Mouse (Mus musculus): ENCODE data around the gene Ppp1r11.
"Not testable (repeated sequence)": the region's sequence is repeated elsewhere in the genome, so short reads cannot be mapped to it uniquely, and the experiment has no call there.

Ppp1r11 gene

GRCm38 (mm10) chr17:36950981-36951947 lies at the start of gene Ppp1r11:
Gene Ppp1r11 (minus strand): TSS chr17:36951741.
- peak; percentile 91 to 96 for DNase-seq (ENCODE audit: low spot score in 2 of 2)

DNA sequence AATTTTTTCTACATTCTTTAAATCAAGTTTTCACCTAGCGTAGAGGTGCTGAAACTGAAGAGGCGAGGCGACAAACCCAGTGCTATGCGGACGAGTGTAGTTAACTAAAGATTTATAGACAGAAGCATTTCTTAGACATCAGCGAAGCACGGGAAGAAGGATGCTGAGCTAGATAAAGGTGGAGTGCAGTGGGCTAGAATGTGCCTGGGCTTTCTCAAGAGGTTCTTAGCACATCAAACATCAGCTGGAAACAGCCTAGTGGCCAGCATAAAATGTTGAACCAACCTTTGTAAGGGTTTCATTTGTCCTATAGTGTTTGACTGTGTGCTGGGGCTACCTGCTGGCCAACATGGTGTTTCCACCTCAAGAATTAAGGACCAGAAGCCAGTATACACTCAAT lies 49.3 kb upstream of the Ppp1r11 start, which contains the start of gene Zfp57:
Gene Zfp57 (plus strand): TSS at position 301 of the 400 bp plus-strand sequence.
- DNase-seq (ENCODE audit: low spot score in 2 of 2) = no peak

DNA sequence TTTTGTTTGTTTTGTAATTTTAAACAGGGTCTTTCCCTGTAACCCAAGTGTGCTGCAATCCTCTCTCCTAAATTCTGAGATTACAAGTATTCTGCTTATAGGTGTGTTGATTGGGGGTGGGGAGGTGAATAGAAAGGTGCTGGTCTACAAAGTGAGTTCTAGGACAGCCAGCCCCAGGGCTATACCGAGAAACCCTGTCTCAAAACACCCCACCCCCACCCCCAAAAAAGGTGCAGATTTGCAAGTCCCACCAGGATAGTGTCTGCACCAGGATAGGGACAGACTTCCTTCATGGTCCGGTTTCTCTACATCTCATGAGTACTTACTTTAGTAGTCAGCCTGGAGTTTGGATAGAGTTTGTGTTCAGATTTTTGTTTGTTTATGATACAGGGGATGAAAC lies 46.9 kb upstream of the Ppp1r11 start:
- DNase-seq (ENCODE audit: low spot score in 2 of 2) = no peak

GRCm38 (mm10) chr17:36997033-36997735 lies 45.6 kb upstream of the Ppp1r11 start:
- peak; percentile 55 to 75 for DNase-seq (ENCODE audit: low spot score in 2 of 2)

- DNase-seq (ENCODE audit: low spot score in 2 of 2) = no peak
These were observed 43.9 kb upstream of the Ppp1r11 start for GRCm38 (mm10) chr17:36995448-36995847.

- no peak for DNase-seq (ENCODE audit: low spot score in 2 of 2)
These were observed 43.0 kb upstream of the Ppp1r11 start for GRCm38 (mm10) chr17:36994528-36994927.

DNA sequence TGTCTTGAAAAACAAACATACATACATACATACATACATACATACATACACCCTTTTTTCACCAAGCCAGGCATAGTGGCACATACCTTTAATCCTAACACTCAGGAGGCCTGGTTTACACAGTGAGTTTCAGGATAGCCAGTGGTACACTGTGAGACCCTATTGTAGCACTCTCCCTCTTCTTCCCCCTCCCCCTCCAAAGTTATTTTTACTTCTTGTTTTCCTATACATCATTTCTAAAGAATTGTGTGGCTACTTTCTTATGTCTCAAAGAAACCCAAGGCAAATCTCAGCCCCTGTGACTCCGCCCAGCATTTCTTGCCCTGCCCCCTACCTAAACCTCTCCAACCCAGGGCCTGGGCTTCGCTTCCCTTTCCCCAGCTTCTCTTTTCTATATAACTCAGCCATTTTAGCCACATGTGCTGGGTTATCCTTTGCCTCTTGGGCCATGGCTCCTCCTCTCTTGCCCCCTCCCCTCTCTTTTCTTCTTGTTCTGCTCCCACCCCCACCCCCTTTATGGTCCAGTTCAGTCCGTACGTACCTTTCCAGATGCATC lies 42.3 kb upstream of the Ppp1r11 start:
- DNase-seq (ENCODE audit: low spot score in 2 of 2) = no peak

DNA sequence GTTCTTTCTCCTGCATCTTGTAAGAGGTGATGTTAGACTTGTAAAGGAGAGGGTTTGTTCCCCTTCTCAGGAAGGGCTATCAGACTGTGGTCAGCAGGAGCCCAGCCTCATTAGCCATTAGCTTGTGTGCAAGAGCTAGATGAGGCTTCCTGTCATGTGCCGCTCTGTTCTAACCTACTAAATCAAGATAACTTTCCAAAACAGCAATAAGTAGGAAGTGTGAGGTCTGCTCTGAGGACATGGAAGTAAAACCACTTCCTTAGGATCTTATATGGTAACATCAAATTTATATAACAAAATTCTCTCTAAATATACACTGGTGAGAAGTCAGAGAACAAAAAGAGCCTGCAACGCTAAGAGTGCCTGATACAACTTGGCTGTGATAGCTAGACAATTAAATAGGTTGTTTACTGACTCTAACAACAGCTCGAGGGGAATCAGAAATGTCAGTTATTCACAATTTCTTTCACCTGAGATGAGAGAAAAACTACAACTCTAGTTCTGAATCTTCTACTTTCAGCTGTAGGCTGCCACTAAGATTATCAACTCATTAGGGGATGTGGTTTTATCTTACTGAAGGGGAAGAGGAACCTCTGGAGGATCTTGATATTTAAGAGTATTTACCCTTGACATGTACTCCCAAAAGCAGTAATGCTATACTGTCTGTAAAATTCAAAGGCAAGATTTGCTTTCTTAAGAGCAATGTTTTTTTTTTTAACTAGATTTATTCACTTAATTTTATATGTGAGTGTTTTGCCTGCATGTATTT lies 41.0 kb upstream of the Ppp1r11 start:
- no peak for DNase-seq (ENCODE audit: low spot score in 2 of 2)

DNA sequence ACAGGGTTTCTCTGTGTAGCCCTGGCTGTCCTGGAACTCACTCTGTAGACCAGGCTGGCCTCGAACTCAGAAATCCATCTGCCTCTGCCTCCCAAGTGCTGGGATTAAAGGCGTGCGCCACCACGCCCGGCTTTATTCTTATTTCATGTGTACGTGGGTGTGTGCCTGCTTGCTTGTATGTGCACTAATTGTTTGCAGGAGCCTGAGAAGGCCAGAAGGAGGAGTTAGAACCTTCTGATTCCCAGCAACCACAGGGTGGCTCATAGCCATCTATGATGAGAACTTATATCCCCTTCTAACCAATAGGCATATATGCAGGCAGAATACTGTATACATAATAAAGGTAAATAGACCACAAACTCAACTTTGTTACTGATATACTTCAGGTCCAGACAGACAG lies 39.1 kb upstream of the Ppp1r11 start:
- not testable (repeated sequence) for DNase-seq (ENCODE audit: low spot score in 2 of 2)

GRCm38 (mm10) chr17:36989437-36989836 lies 37.9 kb upstream of the Ppp1r11 start, which contains the start of gene H2-M5:
Gene H2-M5 (minus strand): TSS chr17:36989537.
- no peak for DNase-seq (ENCODE audit: low spot score in 2 of 2)

DNA sequence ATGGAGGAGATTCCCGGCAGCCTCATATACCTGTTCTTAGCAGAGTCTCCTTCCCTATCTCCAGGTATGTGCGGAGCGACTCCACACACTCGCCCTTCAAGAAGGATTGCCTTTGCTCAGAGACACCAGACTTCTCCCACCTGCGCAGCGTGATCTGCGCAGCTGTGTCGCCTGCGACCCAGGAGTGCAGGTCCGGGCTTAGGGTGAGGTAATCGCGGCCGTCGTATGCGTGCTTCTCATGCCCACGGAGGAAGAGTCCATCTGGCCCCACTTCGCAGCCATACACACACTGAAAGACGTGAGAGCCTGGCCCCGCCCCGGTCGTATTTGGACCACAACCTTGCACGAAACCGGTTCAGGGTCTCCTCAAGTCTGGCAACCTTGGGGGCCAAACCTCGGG lies 36.9 kb upstream of the Ppp1r11 start:
- DNase-seq (ENCODE audit: low spot score in 2 of 2) = no peak

GRCm38 (mm10) chr17:36982253-36983155 lies 31.0 kb upstream of the Ppp1r11 start:
- no peak for DNase-seq (ENCODE audit: low spot score in 2 of 2)

DNA sequence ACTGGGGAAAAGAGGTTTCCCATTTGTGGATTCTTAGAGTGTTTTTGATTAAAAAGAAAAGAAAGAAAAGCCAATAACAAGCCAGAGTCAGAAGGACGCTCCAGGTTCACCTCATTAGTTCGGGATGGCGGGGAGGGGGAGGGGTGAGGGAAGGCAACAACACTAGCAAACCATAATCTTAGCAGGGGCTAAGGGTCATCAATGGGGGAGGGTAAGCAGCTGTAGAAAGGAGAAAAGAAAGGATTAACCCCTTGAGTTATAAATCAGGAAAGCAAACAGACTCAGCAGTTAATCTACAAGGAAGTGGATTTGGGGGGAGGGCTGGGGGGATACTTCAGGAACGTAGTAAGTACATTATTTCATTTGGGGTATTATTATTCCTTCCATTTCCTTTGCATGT lies 30.3 kb upstream of the Ppp1r11 start:
- no peak for DNase-seq (ENCODE audit: low spot score in 2 of 2)

DNA sequence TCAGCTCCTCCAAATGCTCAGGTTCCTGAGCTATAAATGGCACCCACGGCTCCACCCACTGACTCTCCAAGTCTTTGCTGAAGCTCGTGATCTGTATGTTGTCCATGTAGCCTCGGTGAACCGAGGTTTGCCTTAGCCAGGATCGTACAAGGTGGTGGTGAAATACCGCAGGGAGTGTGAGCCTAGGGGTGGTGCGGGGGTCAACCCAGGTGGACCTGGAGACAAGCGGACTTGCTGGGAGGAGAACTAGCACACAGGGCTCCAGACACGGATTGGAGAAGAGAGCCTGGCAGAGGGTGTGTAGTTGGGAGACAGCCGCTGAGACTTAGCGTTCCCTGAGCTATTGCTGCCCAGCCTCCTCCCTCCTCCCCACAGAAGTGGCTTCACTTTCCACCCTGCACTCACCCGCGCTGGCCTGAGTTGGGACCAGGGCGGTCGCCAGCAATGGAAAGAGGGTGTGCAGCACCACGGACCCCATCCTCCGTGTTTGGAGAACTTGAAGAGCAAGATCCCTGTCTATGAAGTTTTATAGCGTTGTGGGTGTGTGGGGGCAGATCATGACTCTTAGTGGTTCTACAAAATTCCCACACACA lies 29.8 kb upstream of the Ppp1r11 start, which contains the start of gene 2410137M14Rik:
Gene 2410137M14Rik (minus strand): TSS at position 17 of the 593 bp plus-strand sequence.
- no peak for DNase-seq (ENCODE audit: low spot score in 2 of 2)

GRCm38 (mm10) chr17:36973271-36973787 lies 21.8 kb upstream of the Ppp1r11 start:
- no peak for DNase-seq (ENCODE audit: low spot score in 2 of 2)

- no peak for DNase-seq (ENCODE audit: low spot score in 2 of 2)
These were observed 21.2 kb upstream of the Ppp1r11 start for GRCm38 (mm10) chr17:36972791-36973190.

DNA sequence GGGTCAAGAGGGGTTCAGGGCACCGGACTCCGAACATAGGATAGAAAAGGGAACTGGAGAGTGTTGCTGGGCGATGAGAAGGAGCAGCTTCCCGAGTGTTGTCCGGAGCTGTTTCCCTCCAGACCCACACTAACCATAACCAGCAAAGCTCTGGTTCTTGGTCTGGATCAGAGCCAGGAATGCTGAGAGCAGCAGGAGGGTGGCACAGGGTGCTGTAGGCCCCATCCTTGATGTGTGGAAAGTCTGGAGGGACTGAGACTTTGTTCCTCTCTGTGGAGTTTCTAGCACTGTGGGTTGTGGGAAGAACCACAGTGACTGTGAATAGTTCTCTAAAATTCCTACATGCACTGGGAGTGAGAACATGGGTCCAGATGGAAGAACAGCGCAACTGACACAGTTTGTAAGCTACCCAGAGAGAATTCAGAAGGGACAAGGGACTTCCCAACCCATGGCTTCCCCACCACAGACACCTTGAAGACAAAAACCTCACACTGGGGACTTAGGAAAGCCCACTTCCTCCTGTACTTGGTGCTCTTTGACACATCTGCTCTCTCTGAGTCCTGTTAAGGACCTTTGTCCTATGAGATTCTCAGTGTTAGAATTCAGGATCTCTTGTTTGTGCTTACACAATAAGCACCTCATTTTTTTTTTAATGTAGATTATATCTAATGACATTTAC lies 19.8 kb upstream of the Ppp1r11 start:
- DNase-seq (ENCODE audit: low spot score in 2 of 2) = no peak

GRCm38 (mm10) chr17:36970316-36970890 lies 18.9 kb upstream of the Ppp1r11 start:
- DNase-seq (ENCODE audit: low spot score in 2 of 2) = no peak

DNA sequence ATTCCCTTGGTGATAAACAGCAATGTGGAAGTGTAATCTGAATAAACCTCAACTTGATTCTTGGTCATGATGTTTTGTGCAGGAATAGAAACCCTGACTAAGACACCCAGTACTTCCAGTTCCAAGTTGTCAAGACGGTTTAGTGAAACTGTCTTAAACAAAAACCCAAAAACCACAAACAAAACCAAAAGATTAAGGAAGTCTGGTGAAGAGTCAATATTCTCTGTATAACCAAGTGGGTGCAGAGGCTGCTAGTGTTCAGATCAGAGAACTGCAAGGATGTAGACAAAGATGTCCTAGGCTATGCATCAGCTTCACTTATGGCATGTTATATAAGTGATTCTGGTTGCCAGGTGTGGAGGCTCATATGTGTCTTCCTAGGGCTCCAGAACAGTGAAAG lies 15.3 kb upstream of the Ppp1r11 start:
- DNase-seq (ENCODE audit: low spot score in 2 of 2) = no peak

Data from urinary bladder, postnatal 36 days (tissue).